Mouse (Mus musculus) gonadal fat pad, adult 2 months (tissue): ENCODE results near the gene Tmem50b. TPM values are rescaled to one million over a fixed set of nuclear protein-coding genes. Genes with fewer than 3 reads are reported as not detected.

Source experiments
- DNase-seq: peaks from one replicate; pipeline ENCODE4 v3.0.0-alpha.2; 2012; ENCODE audit warnings: low read depth
- polyA plus RNA-seq: library from polyadenylated mRNA; depleted of rRNA; stranded (reverse); fragments of >200 nt; gene quantifications from 2 replicates; pipeline ENCODE4 v1.2.3, GENCODE M21; 2012

Tmem50b gene
- polyA plus RNA-seq, 1 experiment, result 81.1 TPM

GRCm38 (mm10) chr16:91609501-91610245 is 12.1 kb upstream of the Tmem50b start:
- no peak for DNase-seq

- no peak for DNase-seq
Observed at GRCm38 (mm10) chr16:91606958-91607357, 9.4 kb upstream of the Tmem50b start.

GRCm38 (mm10) chr16:91605156-91605555 is 7.6 kb upstream of the Tmem50b start:
- no peak for DNase-seq

GRCm38 (mm10) chr16:91601693-91602092 is 4.1 kb upstream of the Tmem50b start:
- no peak for DNase-seq

GRCm38 (mm10) chr16:91601081-91601480 is 3.5 kb upstream of the Tmem50b start:
- no peak for DNase-seq

- no peak for DNase-seq
Observed at GRCm38 (mm10) chr16:91599242-91599641, 1.6 kb upstream of the Tmem50b start.

- DNase-seq, result no peak
Observed at GRCm38 (mm10) chr16:91596779-91597671, 575 bp downstream of the Tmem50b start.

GRCm38 (mm10) chr16:91596397-91596778 is 1.2 kb downstream of the Tmem50b start:
- no peak for DNase-seq

- no peak for DNase-seq
Observed at GRCm38 (mm10) chr16:91595076-91595475, 2.5 kb downstream of the Tmem50b start.

GRCm38 (mm10) chr16:91593262-91593661 is 4.3 kb downstream of the Tmem50b start:
- DNase-seq, result no peak

- DNase-seq, result no peak
Observed at GRCm38 (mm10) chr16:91592162-91592561, 5.4 kb downstream of the Tmem50b start.

GRCm38 (mm10) chr16:91588703-91589102 is 8.9 kb downstream of the Tmem50b start:
- DNase-seq, result no peak

GRCm38 (mm10) chr16:91587730-91588453 is 9.7 kb downstream of the Tmem50b start:
- no peak for DNase-seq

GRCm38 (mm10) chr16:91586244-91586643 is 11.4 kb downstream of the Tmem50b start:
- no peak for DNase-seq

GRCm38 (mm10) chr16:91585617-91586016 is 12.0 kb downstream of the Tmem50b start:
- no peak for DNase-seq

- no peak for DNase-seq
Observed at GRCm38 (mm10) chr16:91582307-91582706, 15.3 kb downstream of the Tmem50b start.

GRCm38 (mm10) chr16:91578980-91579720 is 18.4 kb downstream of the Tmem50b start:
- no peak for DNase-seq

- DNase-seq, result no peak
Observed at GRCm38 (mm10) chr16:91575151-91575550, 22.4 kb downstream of the Tmem50b start.

- DNase-seq, result no peak
Observed at GRCm38 (mm10) chr16:91571105-91571504, 26.5 kb downstream of the Tmem50b start.

GRCm38 (mm10) chr16:91568960-91569359 is 28.6 kb downstream of the Tmem50b start:
- DNase-seq, result no peak

- DNase-seq, result no peak
Observed at GRCm38 (mm10) chr16:91566002-91566401, 31.6 kb downstream of the Tmem50b start.
